ENCODE assay signal across 10 mouse cellular contexts in genomic region chr15:31636091-31636595, GRCm38 (mm10).
"Had no signal": no experiment of that assay in that cellular context is flagged by ENCODE, and none has a peak within 500 bp of the region (broad histone marks: within the 10 kb centered on the region; RNA-seq: fewer than 3 reads in every experiment).

No protein-coding gene starts in this region.

- DNase-seq: kidney, postnatal 14 days; layer of hippocampus, adult 9-11 months; left cerebral cortex, postnatal 4 days; lung, adult 18-20 months; thymus, postnatal 4 days had no signal

- H3K36me3 ChIP-seq: limb, embryonic 13.5 days; midbrain, embryonic 12.5 days; neural tube, embryonic 13.5 days had no signal

- H3K27ac ChIP-seq: limb, embryonic 13.5 days; liver, embryonic 14.5 days; midbrain, embryonic 12.5 days; neural tube, embryonic 13.5 days; stomach, postnatal 0 days had no signal

- H3K27me3 ChIP-seq: limb, embryonic 13.5 days; midbrain, embryonic 12.5 days; neural tube, embryonic 13.5 days had no signal

- H3K4me1 ChIP-seq: limb, embryonic 13.5 days; midbrain, embryonic 12.5 days had no signal

- H3K4me3 ChIP-seq: limb, embryonic 13.5 days; midbrain, embryonic 12.5 days; neural tube, embryonic 13.5 days had no signal
